Mouse (Mus musculus) stomach, embryonic 16.5 days (tissue): Measurements from ENCODE around the gene Kdelr1. TPM values are rescaled to one million over a fixed set of nuclear protein-coding genes. Genes with fewer than 3 reads are reported as not detected.

ENCODE experiments used
- ATAC-seq: fragments of 200-750 bp; cut with Nextera tagmentation; 2 replicates; pipeline ENCODE4 v1.8.0; 2017; ENCODE audit warnings: moderate number of reproducible peaks, moderate TSS enrichment; ENCODE audit not compliant: insufficient read depth, low FRiP score
- H3K27ac ChIP-seq: fragments of 300-500 bp; sonication (generic); 2 replicates; pipeline ENCODE4 v1.5.1; 2014; ENCODE audit warnings: low read length
- H3K27me3 ChIP-seq: fragments of 300-500 bp; sonication (generic); 2 replicates; pipeline ENCODE4 v1.6.1; 2014; ENCODE audit warnings: low read length, control low read depth, mixed read lengths; ENCODE audit not compliant: control insufficient read depth, insufficient read depth
- H3K36me3 ChIP-seq: fragments of 300-500 bp; sonication (generic); 2 replicates; pipeline ENCODE4 v1.6.1; 2014; ENCODE audit warnings: low read length; ENCODE audit not compliant: control insufficient read depth, insufficient read depth
- H3K4me1 ChIP-seq: fragments of 300-500 bp; sonication (generic); 2 replicates; pipeline ENCODE4 v1.6.1; 2014; ENCODE audit warnings: low read length, control low read depth, mixed read lengths; ENCODE audit not compliant: control insufficient read depth, insufficient read depth
- H3K4me2 ChIP-seq: fragments of 300-500 bp; sonication (generic); 2 replicates; pipeline ENCODE4 v1.6.1; 2014; ENCODE audit warnings: low read depth, low read length, mixed read lengths
- H3K4me3 ChIP-seq: fragments of 300-500 bp; sonication (generic); replicated peaks from 2 replicates; pipeline ENCODE4 v1.5.1; 2014; ENCODE audit warnings: mild to moderate bottlenecking, low read length
- H3K9ac ChIP-seq: fragments of 300-500 bp; sonication (generic); 2 replicates; pipeline ENCODE4 v1.6.1; 2014; ENCODE audit warnings: low read length
- H3K9me3 ChIP-seq: fragments of 300-500 bp; sonication (generic); replicated peaks from 2 replicates; pipeline ENCODE4 v1.6.1; 2016; ENCODE audit warnings: low read length, control low read depth; ENCODE audit not compliant: control insufficient read depth
- WGBS: fragments of 180-500 bp; shearing (Covaris S2); extraction: QIAGEN DNeasy Blood & Tissue Kit; methylation state at CpG from one replicate; pipeline ENCODE4 v1.1.7; 2014; 5-methylcytosine and 5-hydroxymethylcytosine counted together
- polyA plus RNA-seq: library from polyadenylated mRNA; unstranded; fragments of >200 nt; fragmentation: Nextera tagmentation; extraction: Ambion mirVana; gene quantifications from 2 replicates; pipeline ENCODE4 v1.2.1, GENCODE M21; 2015

The Kdelr1 gene
- polyA plus RNA-seq, 1 experiment from 2014 or later: 76.7 TPM

GRCm38 (mm10) chr7:45928626-45929295 is 56.2 kb downstream of the Kdelr1 start:
- WGBS: 11% methylated on average over 22 of the region's 23 CpGs
- Histone ChIP-seq H3K4me3 (no peak overlapping the region), H3K4me2 (0 out of 2 replicates have a peak overlapping the region, but pooled peaks have one; percentile 24)

GRCm38 (mm10) chr7:45929688-45930087 is 57.1 kb downstream of the Kdelr1 start:
- Histone ChIP-seq H3K27me3 (no peaks in the 10 kb centered on the region), H3K4me1 (no peaks in the 10 kb centered on the region), H3K4me2 (no peak overlapping the region), H3K9me3 (peaks cover 5% of the 10 kb centered on the region; the same call in 1 of the 2 replicates), H3K36me3 (no peaks in the 10 kb centered on the region), H3K27ac (no peak overlapping the region), H3K9ac (no peak overlapping the region), H3K4me3 (no peak overlapping the region)
- WGBS: 87% methylated on average over 1 of the region's 1 CpGs
- no peak for ATAC-seq

More at GRCm38 (mm10) chr7:45928626-45929295, 56.2 kb downstream of the Kdelr1 start:
- Histone ChIP-seq H3K9me3 (peaks cover 5% of the 10 kb centered on the region; the same call in 1 of the 2 replicates), H3K27ac (no peak overlapping the region; the same call in 1 of the 2 replicates), H3K4me1 (peaks cover 5% of the 10 kb centered on the region; the same call in 1 of the 2 replicates), H3K36me3 (no peaks in the 10 kb centered on the region), H3K27me3 (no peaks in the 10 kb centered on the region), H3K9ac (no peak overlapping the region; the same call in 1 of the 2 replicates)
- 0 out of 2 replicates have a peak, but pooled peaks have one; percentile 23 for ATAC-seq

Other genes with a start within 250 kb of the Kdelr1 start
- 3.3 and 4.4 TPM in 2 replicates for gene Rasip1, start 245.3 kb upstream of the Kdelr1 start, polyA plus RNA-seq
- 10.9 and 14.2 TPM in 2 replicates for gene Mamstr, start 232.8 kb upstream of the Kdelr1 start, polyA plus RNA-seq
- gene Fut2, start 206.4 kb upstream of the Kdelr1 start, polyA plus RNA-seq: 13.8 and 18.8 TPM in 2 replicates
- 0.55 and 1.2 TPM in 2 replicates for gene Ntn5, start 188.8 kb upstream of the Kdelr1 start, polyA plus RNA-seq
- gene Sec1, start 178.4 kb upstream of the Kdelr1 start, polyA plus RNA-seq: 2.9 and 3.4 TPM in 2 replicates
- 8.4 and 9.8 TPM in 2 replicates for gene Car11, start 172.9 kb upstream of the Kdelr1 start, polyA plus RNA-seq
- 2.7 and 2.9 TPM in 2 replicates for gene Dbp, start 167.7 kb upstream of the Kdelr1 start, polyA plus RNA-seq
- 915 and 1,024 TPM in 2 replicates for gene Rpl18, start 157.3 kb upstream of the Kdelr1 start, polyA plus RNA-seq
- 38.9 and 45.9 TPM in 2 replicates for gene Sphk2, start 154.8 kb upstream of the Kdelr1 start, polyA plus RNA-seq
- gene Fam83e, start 151.6 kb upstream of the Kdelr1 start, polyA plus RNA-seq: 16.0 and 24.7 TPM in 2 replicates
- gene Spaca4, start 147.0 kb upstream of the Kdelr1 start, polyA plus RNA-seq: 0.79 and 2.2 TPM in 2 replicates
- 0.53 and 0.99 TPM in 2 replicates for gene Lmtk3, start 89.0 kb upstream of the Kdelr1 start, polyA plus RNA-seq
- 32.7 and 46.5 TPM in 2 replicates for gene Sult2b1, start 88.1 kb upstream of the Kdelr1 start, polyA plus RNA-seq
- 75.6 and 82.6 TPM in 2 replicates for gene Cyth2, start 58.2 kb upstream of the Kdelr1 start, polyA plus RNA-seq
- 0.91 and 0.98 TPM in 2 replicates for gene Kcnj14, start 48.0 kb upstream of the Kdelr1 start, polyA plus RNA-seq
- gene Grwd1, start 41.8 kb upstream of the Kdelr1 start, polyA plus RNA-seq: 50.3 and 53.7 TPM in 2 replicates
- 0.23 and 0.40 TPM in 2 replicates for gene Grin2d, start 5.6 kb downstream of the Kdelr1 start, polyA plus RNA-seq
- 0.49 and 1.2 TPM in 2 replicates for gene Syngr4, start 23.9 kb downstream of the Kdelr1 start, polyA plus RNA-seq
- 4.2 and 6.0 TPM in 2 replicates for gene Tmem143, start 24.2 kb downstream of the Kdelr1 start, polyA plus RNA-seq
- 197 and 224 TPM in 2 replicates for gene Emp3, start 48.6 kb downstream of the Kdelr1 start, polyA plus RNA-seq
- gene Ccdc114, start 51.3 kb downstream of the Kdelr1 start, polyA plus RNA-seq: 4.1 and 5.1 TPM in 2 replicates
- 1.6 and 2.7 TPM in 2 replicates for gene Abcc6, start 157.5 kb downstream of the Kdelr1 start, polyA plus RNA-seq
- 46.5 and 47.2 TPM in 2 replicates for gene Nomo1, start 160.9 kb downstream of the Kdelr1 start, polyA plus RNA-seq
- 0.99 and 1.4 TPM in 2 replicates for gene Kcnj11, start 228.0 kb downstream of the Kdelr1 start, polyA plus RNA-seq